10 mouse cellular contexts compared by ENCODE assay signal in the genomic region with DNA sequence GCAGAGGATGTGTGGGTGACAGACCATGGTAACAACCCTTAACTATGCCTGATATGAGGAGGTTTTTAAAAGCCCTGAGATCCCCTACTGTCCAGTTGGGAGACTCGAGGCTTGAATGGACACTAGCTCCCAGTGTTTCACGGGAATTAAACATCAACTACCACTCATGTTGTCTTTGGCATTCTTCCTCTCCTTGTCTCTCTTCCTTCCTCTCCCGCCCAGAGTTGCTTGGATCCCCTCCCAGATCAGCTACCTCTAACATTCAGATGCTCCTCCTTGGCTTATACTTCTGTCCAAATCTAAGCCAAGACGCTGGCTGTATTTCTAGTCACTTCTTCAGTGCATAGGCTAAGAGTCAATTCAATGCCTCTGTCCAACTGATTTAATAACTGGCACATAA. TPM values are rescaled to one million over a fixed set of nuclear protein-coding genes. Genes with fewer than 3 reads are reported as not detected.
DNase-seq lines count a peak whose midpoint lies in the region; ATAC-seq and TF ChIP-seq lines count a peak whose summit lies in the region.
"Had no signal": no experiment of that assay in that cellular context is flagged by ENCODE, and none has a peak within 500 bp of the region (broad histone marks: within the 10 kb centered on the region; RNA-seq: fewer than 3 reads in every experiment).

No protein-coding gene starts in this region.

- no peak overlapping the region for H3K9ac ChIP-seq in heart, postnatal 0 days (replicated peaks; ENCODE audit: low read depth, low read length)
- H3K9ac ChIP-seq in lung, postnatal 0 days (replicated peaks; ENCODE audit: low read depth) = no peak overlapping the region
- H3K9ac ChIP-seq: limb, embryonic 12.5 days; midbrain, embryonic 12.5 days had no signal

- H3K27ac ChIP-seq in heart, postnatal 0 days (ENCODE audit: low read depth) = 0 out of 2 replicates have a peak overlapping the region, but pooled peaks have one; percentile 15
- H3K27ac ChIP-seq in lung, postnatal 0 days (ENCODE audit: low read length) = no peak overlapping the region
- no peak overlapping the region for H3K27ac ChIP-seq in layer of hippocampus, adult 2 months
- no peak overlapping the region for H3K27ac ChIP-seq in left cerebral cortex, adult 2 months
- H3K27ac ChIP-seq: limb, embryonic 12.5 days; midbrain, embryonic 12.5 days had no signal

- no peaks in the 10 kb centered on the region for H3K4me1 ChIP-seq in heart, postnatal 0 days (ENCODE audit: control insufficient read depth, insufficient read depth)
- no peaks in the 10 kb centered on the region for H3K4me1 ChIP-seq in lung, postnatal 0 days (ENCODE audit: insufficient read depth, low read depth, low read length)
- H3K4me1 ChIP-seq: limb, embryonic 12.5 days; midbrain, embryonic 12.5 days had no signal

- H3K4me3 ChIP-seq in heart, postnatal 0 days (ENCODE audit: low read depth, low read length) = no peak overlapping the region
- no peak overlapping the region for H3K4me3 ChIP-seq in lung, postnatal 0 days (ENCODE audit: low read depth, low read length)
- H3K4me3 ChIP-seq in layer of hippocampus, adult 2 months = no peak overlapping the region
- H3K4me3 ChIP-seq in left cerebral cortex, adult 2 months = no peak overlapping the region
- H3K4me3 ChIP-seq: limb, embryonic 12.5 days; midbrain, embryonic 12.5 days had no signal

- WGBS in heart, postnatal 0 days = 43% methylated on average over 4 of the region's 4 CpGs
- WGBS in lung, postnatal 0 days = 41% methylated on average over 4 of the region's 4 CpGs

- intact Hi-C loops in left cerebral cortex, postnatal 4 days (cut with DNase I) = no loop called here
- intact Hi-C loops in left cerebral cortex, postnatal 25 days (cut with DNase I) = no loop called here
- intact Hi-C loops in left cerebral cortex, adult 2 months (cut with DNase I) = no loop called here

- peaks cover 6% of the 10 kb centered on the region; the same call in 1 of the 2 replicates for H3K9me3 ChIP-seq in heart, postnatal 0 days (replicated peaks; ENCODE audit: control insufficient read depth, low read length)
- H3K9me3 ChIP-seq in lung, postnatal 0 days (ENCODE audit: low read length) = no peaks in the 10 kb centered on the region

- 0 out of 2 replicates have a peak, but pooled peaks have one; percentile 33 for ATAC-seq in heart, postnatal 0 days (ENCODE audit: insufficient read depth, low read depth)
- peak; percentile 47 for ATAC-seq in lung, postnatal 0 days

- 0 out of 2 replicates have a peak, but pooled peaks cover 2% of the 10 kb centered on the region for H3K27me3 ChIP-seq in heart, postnatal 0 days (ENCODE audit: control insufficient read depth, insufficient read depth, low read length)
- no peaks in the 10 kb centered on the region for H3K27me3 ChIP-seq in lung, postnatal 0 days (replicated peaks; ENCODE audit: insufficient read depth, low read length)
- H3K27me3 ChIP-seq: limb, embryonic 12.5 days; midbrain, embryonic 12.5 days had no signal

- TF ChIP-seq CTCF in heart, postnatal 0 days (IDR thresholded peaks at IDR 0.05; ENCODE audit: low read depth) = no peak
- TF ChIP-seq CTCF in lung, postnatal 0 days (IDR thresholded peaks at IDR 0.05) = no peak
- no peak for TF ChIP-seq CTCF in layer of hippocampus, adult 2 months (conservative IDR thresholded peaks at IDR 0.05)
- TF ChIP-seq CTCF in left cerebral cortex, adult 2 months (IDR thresholded peaks at IDR 0.05) = no peak

- no peak for TF ChIP-seq EP300 in heart, postnatal 0 days (IDR thresholded peaks at IDR 0.05; ENCODE audit: low read depth)
- no peak for TF ChIP-seq EP300 in lung, postnatal 0 days (IDR thresholded peaks at IDR 0.05)

- H3K36me3 ChIP-seq in heart, postnatal 0 days (replicated peaks; ENCODE audit: control insufficient read depth, insufficient read depth, low read length) = no peaks in the 10 kb centered on the region
- H3K36me3 ChIP-seq in lung, postnatal 0 days (ENCODE audit: insufficient read depth, low read length) = no peaks in the 10 kb centered on the region
- H3K36me3 ChIP-seq: limb, embryonic 12.5 days; midbrain, embryonic 12.5 days had no signal

- no peak overlapping the region for H3K4me2 ChIP-seq in heart, postnatal 0 days (ENCODE audit: low read depth, low read length)
- H3K4me2 ChIP-seq in lung, postnatal 0 days (replicated peaks; ENCODE audit: low read depth, low read length) = no peak overlapping the region
- H3K4me2 ChIP-seq: limb, embryonic 12.5 days; midbrain, embryonic 12.5 days had no signal

- peak; percentile 19 for DNase-seq in adrenal gland, postnatal 10 days
- DNase-seq in adrenal gland, postnatal 36 days = no peak
- peak; percentile 50 for DNase-seq in left cerebral cortex, postnatal 4 days
- DNase-seq in left cerebral cortex, postnatal 25 days (ENCODE audit: low spot score in 2 of 2) = no peak
- DNase-seq in heart, postnatal 0 days (ENCODE audit: low spot score) = peak; percentile 62
- DNase-seq in lung, postnatal 0 days (ENCODE audit: low spot score) = peak; percentile 65
- DNase-seq in layer of hippocampus, adult 2 months (ENCODE audit: low spot score in 2 of 2) = no peak
- no peak for DNase-seq in left cerebral cortex, adult 2 months (ENCODE audit: extremely low spot score in 1 of 2, low spot score in 2 of 2)

RNA-seq across cellular contexts. Expression of gene Svep1, which starts 9.9 kb away (rescaled TPM):
- 10 to 100 TPM; 15.6 to 28.3 TPM for total RNA-seq in adrenal gland, postnatal 10 days (2021)
- total RNA-seq in adrenal gland, postnatal 36 days (2021) = 10 to 100 TPM; 15.1 to 16.6 TPM
- total RNA-seq in left cerebral cortex, postnatal 4 days (2021) = 1 to 10 TPM; 2.4 to 2.6 TPM
- total RNA-seq in left cerebral cortex, postnatal 25 days (2021) = 1 to 10 TPM in 1 of 2 experiments, under 1 TPM in 1; 0.96 to 1.0 TPM
- total RNA-seq in heart, postnatal 0 days (2014; rRNA removed; ENCODE audit: low replicate concordance) = 5.1 and 6.4 TPM in 2 replicates
- 0.52 and 0.86 TPM in 2 replicates for polyA plus RNA-seq in heart, postnatal 0 days (2015; fragmentation: Nextera tagmentation; extraction: Ambion mirVana)
- 3.9 and 5.0 TPM in 2 replicates for polyA plus RNA-seq in lung, postnatal 0 days (2015; fragmentation: Nextera tagmentation; extraction: Ambion mirVana)
- total RNA-seq in layer of hippocampus, adult 2 months (2021) = under 1 TPM; 0.64 to 0.72 TPM
- 1 to 10 TPM in 1 of 2 experiments, under 1 TPM in 1; 0.77 to 1.0 TPM for total RNA-seq in left cerebral cortex, adult 2 months (2021)

Comparison
In these comparisons a context has a peak if more than half of its experiments do, and no peak if none do; other contexts are left out.
1. DNase-seq: peak in adrenal gland, postnatal 10 days (single experiment), left cerebral cortex, postnatal 4 days (single experiment), heart, postnatal 0 days (single experiment) and lung, postnatal 0 days (single experiment); none in adrenal gland, postnatal 36 days (0 of 2), left cerebral cortex, postnatal 25 days (0 of 2), layer of hippocampus, adult 2 months (0 of 2) and left cerebral cortex, adult 2 months (0 of 2).